Mouse (Mus musculus) heart, postnatal 0 days (tissue): ENCODE data around the gene Mmp25. TPM values are rescaled to one million over a fixed set of nuclear protein-coding genes. Genes with fewer than 3 reads are reported as not detected.

Experiments
- ATAC-seq: fragments of 200-750 bp; cut with Nextera tagmentation; 2 replicates; pipeline ENCODE4 v1.8.0; 2017; ENCODE audit warnings: low read depth, moderate number of reproducible peaks, moderate library complexity; ENCODE audit not compliant: insufficient read depth
- DNase-seq: peaks from one replicate; pipeline ENCODE4 v3.0.0-alpha.2; 2016; ENCODE audit warnings: low spot score
- H3K27ac ChIP-seq: fragments of 300-500 bp; sonication (generic); 2 replicates; pipeline ENCODE4 v1.5.1; 2014; ENCODE audit warnings: low read depth, mild to moderate bottlenecking
- H3K27me3 ChIP-seq: fragments of 300-500 bp; sonication (generic); 2 replicates; pipeline ENCODE4 v1.6.1; 2014; ENCODE audit warnings: low read length, mixed read lengths; ENCODE audit not compliant: control insufficient read depth, insufficient read depth
- H3K36me3 ChIP-seq: fragments of 300-500 bp; sonication (generic); replicated peaks from 2 replicates; pipeline ENCODE4 v1.6.1; 2014; ENCODE audit warnings: low read length, mixed read lengths; ENCODE audit not compliant: control insufficient read depth, insufficient read depth
- H3K4me1 ChIP-seq: fragments of 300-500 bp; sonication (generic); 2 replicates; pipeline ENCODE4 v1.6.1; 2014; ENCODE audit warnings: antibody characterized with exemption; ENCODE audit not compliant: control insufficient read depth, insufficient read depth
- H3K4me2 ChIP-seq: fragments of 300-500 bp; sonication (generic); 2 replicates; pipeline ENCODE4 v1.6.1; 2014; ENCODE audit warnings: low read depth, mild to moderate bottlenecking, low read length, moderate library complexity
- H3K4me3 ChIP-seq: fragments of 300-500 bp; sonication (generic); 2 replicates; pipeline ENCODE4 v1.5.1; 2014; ENCODE audit warnings: low read depth, low read length
- H3K9ac ChIP-seq: fragments of 300-500 bp; sonication (generic); replicated peaks from 2 replicates; pipeline ENCODE4 v1.6.1; 2014; ENCODE audit warnings: low read depth, low read length, mixed read lengths
- H3K9me3 ChIP-seq: fragments of 300-500 bp; sonication (generic); replicated peaks from 2 replicates; pipeline ENCODE4 v1.6.1; 2016; ENCODE audit warnings: low read length; ENCODE audit not compliant: control insufficient read depth
- CTCF ChIP-seq: IDR thresholded peaks from 2 replicates; pipeline ENCODE4 v1.5.1; 2016; ENCODE audit warnings: antibody characterized with exemption, control low read depth, low read depth
- EP300 ChIP-seq: IDR thresholded peaks from 2 replicates; pipeline ENCODE4 v1.6.1; 2016; ENCODE audit warnings: antibody characterized with exemption, low read depth
- WGBS: fragments of 180-500 bp; shearing (Covaris S2); extraction: QIAGEN DNeasy Blood & Tissue Kit; methylation state at CpG from one replicate; pipeline ENCODE4 v1.1.7; 2014; 5-methylcytosine and 5-hydroxymethylcytosine counted together
- polyA plus RNA-seq: library from polyadenylated mRNA; unstranded; fragments of >200 nt; fragmentation: Nextera tagmentation; extraction: Ambion mirVana; gene quantifications from 2 replicates; pipeline ENCODE4 v1.2.1, GENCODE M21; 2015
- total RNA-seq: library from RNA; depleted of rRNA; stranded (reverse); fragments of >200 nt; gene quantifications from 2 replicates; pipeline ENCODE4 v1.2.3, GENCODE M21; 2014; ENCODE audit warnings: low replicate concordance; rRNA removed

The Mmp25 gene
- total RNA-seq (0.19 and 0.88 TPM in 2 replicates), polyA plus RNA-seq (0.15 and 0.25 TPM in 2 replicates)

DNA sequence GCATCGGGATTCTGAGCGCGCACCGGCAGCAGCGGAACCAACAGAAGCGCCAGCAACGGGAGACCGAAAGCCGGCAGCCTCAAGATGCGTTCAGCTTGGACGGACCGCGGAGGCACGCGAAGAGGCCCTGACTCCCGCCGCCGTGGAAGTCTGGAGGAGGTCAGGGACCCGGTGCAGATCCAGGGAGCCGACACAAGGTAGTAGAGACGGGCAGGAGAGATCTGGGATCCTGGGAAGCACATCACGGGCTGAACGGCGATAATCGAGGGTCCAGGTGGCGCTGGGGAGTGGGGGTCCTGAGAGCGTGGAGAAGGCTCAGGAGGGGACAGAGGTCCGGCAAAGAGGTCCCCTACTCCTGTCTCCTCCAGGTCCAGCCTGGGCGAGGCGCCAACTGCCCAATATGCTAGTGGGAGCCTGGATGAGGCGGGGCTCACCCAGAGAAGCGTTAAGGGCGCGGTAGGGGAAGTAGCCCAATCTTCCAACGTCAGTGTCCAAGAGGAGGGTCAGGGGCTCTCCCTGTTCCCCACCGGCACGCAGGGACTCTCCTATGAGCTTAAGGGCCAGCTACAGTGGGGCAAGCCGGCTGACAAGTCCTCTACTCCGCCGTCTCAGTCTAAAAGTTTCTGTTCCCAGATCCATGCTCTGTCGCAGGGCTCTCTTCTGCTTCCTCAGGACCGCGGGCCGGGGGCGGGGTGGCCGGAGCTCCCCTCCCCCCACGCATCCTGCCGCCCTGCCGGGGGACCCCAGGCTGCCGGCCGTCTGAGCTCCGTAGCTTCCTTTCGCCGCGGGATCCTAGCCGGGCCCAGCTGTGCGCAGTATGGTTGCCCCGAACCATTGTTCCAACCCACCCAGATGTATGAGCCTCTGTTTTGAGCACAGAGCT is at the start of gene Mmp25:
Gene Mmp25, minus strand, starts transcription at position 665 of the 883 bp plus-strand sequence.
- WGBS = 2% methylated on average over 58 of the region's 58 CpGs
- TF ChIP-seq EP300 = no peak
- no peak for TF ChIP-seq CTCF
- no peak for DNase-seq

DNA sequence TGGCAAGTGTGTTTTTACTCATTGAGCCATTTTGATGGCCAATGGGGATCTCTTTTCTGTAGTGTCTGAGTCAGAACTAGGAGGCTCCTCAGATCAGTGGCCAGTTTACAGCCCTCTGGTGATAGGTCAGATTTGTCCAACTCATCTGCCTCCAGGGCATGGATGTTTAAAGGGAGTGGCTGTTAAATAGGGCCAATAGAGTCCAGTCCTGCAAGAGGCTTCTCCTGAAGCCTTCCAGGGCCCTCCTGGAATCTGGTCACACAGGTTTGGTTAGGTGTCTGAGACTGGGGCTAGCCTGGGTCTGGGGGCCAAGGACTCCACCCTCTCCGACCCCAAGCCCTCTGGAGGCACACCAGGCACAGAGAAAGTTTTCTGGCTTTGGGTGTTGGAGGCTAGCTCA is 49.4 kb upstream of the Mmp25 start:
- TF ChIP-seq CTCF (no peak), EP300 (no peak)
- H3K4me3 ChIP-seq = no peak overlapping the region
- 58% methylated on average over 1 of the region's 1 CpGs for WGBS
- H3K27me3 ChIP-seq = peaks cover 12% of the 10 kb centered on the region
- no peaks in the 10 kb centered on the region for H3K4me1 ChIP-seq
- ATAC-seq = no peak
- no peaks in the 10 kb centered on the region for H3K36me3 ChIP-seq
- DNase-seq = no peak
- no peak overlapping the region for H3K9ac ChIP-seq
- no peaks in the 10 kb centered on the region for H3K9me3 ChIP-seq
- H3K4me2 ChIP-seq = no peak overlapping the region
- H3K27ac ChIP-seq = no peak overlapping the region

More for the DNA sequence above, at the start of gene Mmp25:
- Histone ChIP-seq H3K9ac (peak within 1 kb of the TSS; percentile 43), H3K27me3 (peaks cover 13% of the 10 kb centered on the region), H3K36me3 (no peaks in the 10 kb centered on the region), H3K9me3 (no peaks in the 10 kb centered on the region), H3K4me2 (peak within 1 kb of the TSS; percentile 84), H3K4me1 (peaks cover 8% of the 10 kb centered on the region; the same call in 1 of the 2 replicates), H3K27ac (no peak within 1 kb of the TSS), H3K4me3 (peak within 1 kb of the TSS; percentile 53)
- ATAC-seq = peak; percentile 24; the same call in 1 of the 2 replicates

DNA sequence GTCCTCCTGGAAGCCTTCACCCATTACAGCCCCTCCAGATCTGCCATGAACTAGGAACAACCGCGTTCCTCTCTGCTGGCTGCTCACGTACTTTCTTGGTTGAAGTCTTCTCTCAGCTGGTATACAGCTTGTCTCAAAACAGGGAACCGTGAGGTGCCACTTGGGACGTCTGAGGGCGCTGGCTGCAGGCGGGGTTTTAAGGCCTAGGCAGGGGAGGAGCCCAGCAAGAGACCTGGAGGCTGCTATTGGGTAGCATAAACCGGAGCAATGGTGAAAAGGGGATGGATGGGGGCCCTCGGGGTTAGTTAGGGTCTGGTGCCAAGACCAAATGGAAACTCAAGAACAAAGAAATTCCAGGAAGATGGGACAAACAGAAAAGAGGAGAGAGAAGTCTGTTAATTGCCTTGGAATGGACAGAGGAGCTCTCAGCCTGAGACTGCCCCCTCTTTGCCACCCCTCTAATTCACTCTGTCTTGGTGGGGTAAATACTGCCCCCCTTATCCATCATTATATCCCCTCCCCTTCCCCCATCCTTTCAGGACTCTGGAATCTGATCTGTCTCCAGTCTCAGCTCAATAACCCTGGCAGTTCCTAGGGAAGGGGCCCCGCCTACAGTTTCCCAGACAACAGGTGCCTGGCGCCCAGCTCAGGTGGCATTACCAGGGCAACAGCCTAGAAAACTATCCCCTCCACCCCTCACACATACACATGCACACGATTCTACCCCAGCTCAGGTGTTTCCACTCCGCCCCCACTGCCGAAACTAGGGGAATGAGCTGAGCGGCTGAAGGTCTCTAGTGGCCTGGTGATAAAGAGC is 39.0 kb upstream of the Mmp25 start, which contains the start of gene Cldn9:
Gene Cldn9, minus strand, starts transcription at position 171 of the 817 bp plus-strand sequence.
- Histone ChIP-seq H3K4me2 (no peak within 1 kb of the TSS), H3K36me3 (no peaks in the 10 kb centered on the region), H3K4me1 (0 out of 2 replicates have a peak, but pooled peaks cover 3% of the 10 kb centered on the region), H3K9ac (no peak within 1 kb of the TSS), H3K27me3 (peaks cover 57% of the 10 kb centered on the region), H3K9me3 (no peaks in the 10 kb centered on the region), H3K27ac (no peak within 1 kb of the TSS), H3K4me3 (no peak within 1 kb of the TSS)
- 34% methylated on average over 15 of the region's 15 CpGs for WGBS
- ATAC-seq (no peak), DNase-seq (no peak)
- TF ChIP-seq EP300 (no peak), CTCF (no peak)

- H3K27me3 ChIP-seq = peaks cover 65% of the 10 kb centered on the region
- no peak for DNase-seq
- ATAC-seq = no peak
These were observed 38.1 kb upstream of the Mmp25 start for GRCm38 (mm10) chr17:23683226-23683625.

DNA sequence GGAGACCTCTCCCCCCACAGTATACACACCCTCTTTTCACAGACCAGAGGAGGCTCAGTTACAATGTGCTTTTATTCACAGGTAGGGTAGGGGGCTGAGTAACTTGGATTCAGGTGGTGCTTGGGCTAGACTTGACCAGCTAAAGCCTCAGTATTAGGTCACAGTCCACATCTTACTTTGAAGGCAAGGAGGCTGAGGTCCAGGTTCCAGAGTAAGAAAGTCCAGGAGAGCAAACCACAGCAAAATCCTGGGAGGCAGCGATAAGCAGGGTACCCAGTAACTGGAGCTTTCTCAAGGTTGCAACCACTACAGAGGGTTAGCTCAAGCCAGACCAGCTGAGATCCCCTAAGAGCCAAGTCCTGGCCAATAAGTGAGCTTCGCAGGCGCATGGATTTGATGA is 37.5 kb upstream of the Mmp25 start:
- H3K9ac ChIP-seq = no peak overlapping the region
- H3K4me1 ChIP-seq = 0 out of 2 replicates have a peak, but pooled peaks cover 3% of the 10 kb centered on the region
- no peak overlapping the region for H3K4me3 ChIP-seq
- WGBS = 62% methylated on average over 3 of the region's 3 CpGs
- no peaks in the 10 kb centered on the region for H3K9me3 ChIP-seq
- DNase-seq (no peak), ATAC-seq (no peak)
- TF ChIP-seq CTCF (no peak), EP300 (no peak)
- H3K36me3 ChIP-seq = no peaks in the 10 kb centered on the region
- H3K27me3 ChIP-seq = peaks cover 68% of the 10 kb centered on the region
- no peak overlapping the region for H3K4me2 ChIP-seq
- H3K27ac ChIP-seq = no peak overlapping the region

More at GRCm38 (mm10) chr17:23683226-23683625, 38.1 kb upstream of the Mmp25 start:
- Histone ChIP-seq H3K9ac (no peak overlapping the region), H3K36me3 (no peaks in the 10 kb centered on the region), H3K4me3 (no peak overlapping the region), H3K27ac (no peak overlapping the region), H3K4me1 (0 out of 2 replicates have a peak, but pooled peaks cover 3% of the 10 kb centered on the region), H3K9me3 (no peaks in the 10 kb centered on the region), H3K4me2 (no peak overlapping the region)
- TF ChIP-seq EP300 (no peak), CTCF (no peak)
- 21% methylated on average over 15 of the region's 15 CpGs for WGBS
